Mouse (Mus musculus) forebrain, embryonic 15.5 days (tissue): ENCODE measurements around the gene Gyg. TPM values are rescaled to one million over a fixed set of nuclear protein-coding genes. Genes with fewer than 3 reads are reported as not detected.

Experiments used
- ATAC-seq: fragments of 200-750 bp; cut with Nextera tagmentation; replicated peaks from 2 replicates; pipeline ENCODE4 v1.8.0; 2017; ENCODE audit warnings: mild to moderate bottlenecking, moderate TSS enrichment, moderate library complexity
- H3K27ac ChIP-seq: fragments of 300-500 bp; sonication (generic); replicated peaks from 2 replicates; pipeline ENCODE4 v1.5.1; 2015; ENCODE audit warnings: mild to moderate bottlenecking, inconsistent platforms
- H3K27me3 ChIP-seq: fragments of 300-500 bp; sonication (generic); 2 replicates; pipeline ENCODE4 v1.6.1; 2015; ENCODE audit warnings: inconsistent platforms
- H3K36me3 ChIP-seq: fragments of 300-500 bp; sonication (generic); 2 replicates; pipeline ENCODE4 v1.6.1; 2015; ENCODE audit warnings: mild to moderate bottlenecking, inconsistent platforms
- H3K4me1 ChIP-seq: fragments of 300-500 bp; sonication (generic); 2 replicates; pipeline ENCODE4 v1.6.1; 2015; ENCODE audit warnings: inconsistent platforms
- H3K4me2 ChIP-seq: fragments of 300-500 bp; sonication (generic); replicated peaks from 2 replicates; pipeline ENCODE4 v1.6.1; 2015; ENCODE audit warnings: mild to moderate bottlenecking, inconsistent platforms
- H3K4me3 ChIP-seq: fragments of 300-500 bp; sonication (generic); 2 replicates; pipeline ENCODE4 v1.5.1; 2015; ENCODE audit warnings: mild to moderate bottlenecking, inconsistent platforms
- H3K9ac ChIP-seq: fragments of 300-500 bp; sonication (generic); replicated peaks from 2 replicates; pipeline ENCODE4 v1.6.1; 2015; ENCODE audit warnings: mild to moderate bottlenecking, inconsistent platforms
- H3K9me3 ChIP-seq: fragments of 300-500 bp; sonication (generic); 2 replicates; pipeline ENCODE4 v1.6.1; 2016; ENCODE audit warnings: inconsistent platforms
- WGBS: fragments of 180-500 bp; shearing (Covaris S2); methylation state at CpG from one replicate; pipeline ENCODE4 v1.1.7; 2015; ENCODE audit warnings: mixed read lengths; 5-methylcytosine and 5-hydroxymethylcytosine counted together
- polyA plus RNA-seq: library from polyadenylated mRNA; unstranded; fragments of >200 nt; fragmentation: Nextera tagmentation; extraction: Ambion mirVana; gene quantifications from 2 replicates; pipeline ENCODE4 v1.2.1, GENCODE M21; 2015

Gyg gene
- polyA plus RNA-seq, 1 experiment from 2014 or later: 30.9 TPM

DNA sequence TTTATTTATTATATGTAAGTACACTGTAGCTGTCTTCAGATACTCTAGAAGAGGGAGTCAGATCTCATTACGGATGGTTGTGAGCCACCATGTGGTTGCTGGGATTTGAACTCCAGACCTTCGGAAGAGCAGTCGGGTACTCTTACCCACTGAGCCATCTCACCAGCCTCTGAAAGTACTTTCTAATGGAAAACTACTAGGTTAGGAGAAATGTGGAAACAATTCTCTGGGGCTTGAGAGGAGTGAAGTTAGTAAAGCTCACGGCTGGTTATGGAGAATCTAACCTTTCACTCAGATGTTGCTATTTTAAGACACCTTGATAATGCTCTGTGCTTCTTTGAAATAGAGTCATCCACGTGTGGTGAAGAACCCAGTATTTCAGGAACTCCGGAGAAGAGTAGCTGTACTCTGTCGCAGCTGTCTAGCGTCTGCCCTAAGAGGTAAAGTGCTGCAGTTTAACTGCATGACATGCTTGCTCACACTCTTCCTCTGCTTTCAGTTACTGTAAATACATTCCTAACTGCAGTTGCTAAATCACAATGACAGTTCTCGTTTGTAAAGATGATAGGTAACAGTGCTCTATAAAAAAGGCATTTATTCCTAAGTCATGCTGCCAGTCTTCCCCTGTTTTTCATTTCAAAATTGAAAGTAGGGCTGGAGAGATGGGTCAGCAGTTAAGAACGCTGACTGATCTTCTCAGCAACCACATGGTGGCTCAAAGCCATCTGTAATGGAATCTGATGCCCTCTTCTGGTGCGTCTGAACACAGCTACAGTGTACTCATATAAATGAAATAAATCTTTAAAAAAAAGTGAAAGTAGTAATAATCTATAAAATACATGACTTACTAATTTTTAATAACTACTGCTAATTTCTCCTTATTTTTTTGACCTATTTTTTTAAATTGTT lies 78.7 kb downstream of the Gyg start:
- Histone ChIP-seq H3K4me1 (no peaks in the 10 kb centered on the region), H3K9ac (no peak overlapping the region), H3K36me3 (peaks cover 32% of the 10 kb centered on the region), H3K4me2 (no peak overlapping the region), H3K9me3 (no peaks in the 10 kb centered on the region), H3K27me3 (no peaks in the 10 kb centered on the region), H3K4me3 (no peak overlapping the region), H3K27ac (no peak overlapping the region)
- ATAC-seq: no peak
- 85% methylated on average over 11 of the region's 11 CpGs for WGBS

Other genes starting within 250 kb of the Gyg start
- gene Cp, start 198.3 kb downstream of the Gyg start, polyA plus RNA-seq: 2.8 and 4.7 TPM in 2 replicates
- 12.1 and 13.8 TPM in 2 replicates for gene Hps3, start 120.0 kb downstream of the Gyg start, polyA plus RNA-seq
- 23.1 and 25.3 TPM in 2 replicates for gene Hltf, start 97.5 kb downstream of the Gyg start, polyA plus RNA-seq
- gene Cpa3, start 86.9 kb upstream of the Gyg start, polyA plus RNA-seq: 0.20 and 0.42 TPM in 2 replicates
- not detected in 2 replicates for gene Cpb1, start 120.4 kb upstream of the Gyg start, polyA plus RNA-seq
- gene Agtr1b, start 211.9 kb upstream of the Gyg start, polyA plus RNA-seq: 0.08 TPM in 1 of 2 replicates, not detected in the other